Mouse (Mus musculus): ENCODE results near the gene Thbs4.

DNA sequence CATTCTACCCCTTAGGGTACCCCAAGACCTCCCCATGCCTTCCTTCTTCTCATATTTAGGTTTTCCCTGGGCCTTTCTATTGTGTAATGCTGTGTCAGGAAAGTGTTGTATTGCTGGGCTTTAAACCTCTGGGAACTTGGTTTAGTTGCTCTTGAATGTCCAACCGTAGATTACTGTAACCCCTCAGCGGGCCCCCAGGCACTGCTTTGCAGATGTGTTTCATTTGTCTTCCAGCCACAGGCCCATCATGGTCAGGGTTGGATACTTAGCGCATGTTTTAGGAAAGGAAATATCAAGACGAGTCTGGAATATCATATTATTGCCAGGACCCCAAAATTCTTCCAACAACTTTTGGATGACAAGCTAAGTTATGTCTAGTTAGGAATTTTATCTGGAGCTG lies 73.6 kb downstream of the Thbs4 start:
- TF ChIP-seq CTCF (IDR thresholded peaks at IDR 0.05; ENCODE audit: control insufficient read depth, insufficient read depth, insufficient read length) (no peak), CEBPB (IDR thresholded peaks at IDR 0.05; ENCODE audit: low read depth) (no peak), MYOD1 (IDR thresholded peaks at IDR 0.05; ENCODE audit: control insufficient read depth, insufficient read length, low read depth) (no peak), USF1 (IDR thresholded peaks at IDR 0.05; ENCODE audit: low read depth) (no peak), FOSL1 (IDR thresholded peaks at IDR 0.05; ENCODE audit: insufficient read depth, low read length, poor library complexity, severe bottlenecking) (no peak)

Measured in C2C12 (cell line).